Mouse (Mus musculus) A20 (cell line): ENCODE data around the gene Itgad.

Source experiments
- DNase-seq: peaks from one replicate; pipeline ENCODE4 v3.0.0-alpha.2; 2011; ENCODE audit warnings: low read depth, low spot score

The Itgad gene

GRCm38 (mm10) chr7:128180126-128180525, 25.9 kb downstream of the Itgad start:
- peak; percentile 15 for DNase-seq

GRCm38 (mm10) chr7:128180546-128180945, 26.4 kb downstream of the Itgad start:
- DNase-seq = no peak

DNA sequence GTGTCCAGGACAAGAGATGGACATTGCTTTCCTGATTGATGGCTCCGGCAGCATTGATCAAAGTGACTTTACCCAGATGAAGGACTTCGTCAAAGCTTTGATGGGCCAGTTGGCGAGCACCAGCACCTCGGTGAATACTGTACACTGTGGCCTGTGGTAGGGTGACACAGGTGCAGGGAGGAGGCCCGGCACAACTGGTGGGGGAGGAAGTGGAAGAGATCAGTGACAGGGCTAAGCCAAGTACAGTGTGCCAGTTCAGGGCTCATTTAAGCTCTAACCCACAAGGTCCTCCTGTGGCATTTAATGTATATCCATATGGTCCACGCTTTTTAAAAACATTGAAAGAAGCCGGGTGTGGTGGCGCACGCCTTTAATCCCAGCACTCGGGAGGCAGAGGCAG, 27.5 kb downstream of the Itgad start:
- peak; percentile 30 for DNase-seq

- no peak for DNase-seq
Observed at GRCm38 (mm10) chr7:128201607-128202006, 47.4 kb downstream of the Itgad start.

GRCm38 (mm10) chr7:128203071-128203470, 48.9 kb downstream of the Itgad start:
- DNase-seq = no peak

GRCm38 (mm10) chr7:128204179-128204578, 50.0 kb downstream of the Itgad start:
- DNase-seq = no peak

GRCm38 (mm10) chr7:128205695-128206094, 51.5 kb downstream of the Itgad start:
- DNase-seq = no peak

GRCm38 (mm10) chr7:128206152-128206551, 52.0 kb downstream of the Itgad start, which contains the start of gene Cox6a2:
Gene Cox6a2 (minus strand): TSS chr7:128206387.
- DNase-seq = no peak

DNA sequence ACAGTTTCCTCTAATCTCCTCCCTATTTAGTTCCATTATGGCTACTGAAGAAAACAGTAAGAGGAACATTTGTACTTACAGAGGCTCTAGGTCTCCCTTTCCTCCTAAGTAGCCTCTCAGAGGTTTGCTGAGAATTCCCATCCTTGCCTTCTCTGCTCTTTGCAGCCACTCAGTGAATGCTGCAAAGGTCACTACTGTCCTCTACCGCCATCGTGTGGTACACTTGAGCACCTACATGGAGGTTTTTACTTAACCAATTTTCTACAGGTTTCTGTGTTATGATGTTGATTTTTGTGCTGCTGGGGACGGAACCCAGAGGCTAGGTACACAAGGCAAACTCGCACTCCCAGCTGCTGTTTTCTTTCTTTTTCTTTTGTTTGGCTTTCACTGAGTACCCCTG, 54.0 kb downstream of the Itgad start:
- DNase-seq = peak; percentile 59

DNA sequence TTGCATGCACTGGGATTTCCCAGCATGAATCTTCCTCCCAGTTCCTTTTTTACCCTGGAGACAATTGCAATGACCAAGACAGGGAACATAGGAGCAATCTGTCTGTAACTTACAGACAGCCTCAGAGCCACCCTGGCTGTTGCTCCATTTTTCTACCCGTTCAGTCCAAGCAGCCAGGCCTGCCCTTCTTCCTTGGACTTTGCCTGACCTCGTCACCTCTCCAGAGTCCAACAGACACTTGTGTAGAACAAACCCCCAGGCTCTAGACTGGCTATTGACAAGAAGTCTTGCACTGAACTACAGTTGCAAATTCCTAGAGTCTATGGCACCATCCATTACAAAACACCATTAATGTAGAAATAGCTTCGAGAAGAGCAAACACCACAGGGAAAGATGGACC, 55.6 kb downstream of the Itgad start:
- no peak for DNase-seq

DNA sequence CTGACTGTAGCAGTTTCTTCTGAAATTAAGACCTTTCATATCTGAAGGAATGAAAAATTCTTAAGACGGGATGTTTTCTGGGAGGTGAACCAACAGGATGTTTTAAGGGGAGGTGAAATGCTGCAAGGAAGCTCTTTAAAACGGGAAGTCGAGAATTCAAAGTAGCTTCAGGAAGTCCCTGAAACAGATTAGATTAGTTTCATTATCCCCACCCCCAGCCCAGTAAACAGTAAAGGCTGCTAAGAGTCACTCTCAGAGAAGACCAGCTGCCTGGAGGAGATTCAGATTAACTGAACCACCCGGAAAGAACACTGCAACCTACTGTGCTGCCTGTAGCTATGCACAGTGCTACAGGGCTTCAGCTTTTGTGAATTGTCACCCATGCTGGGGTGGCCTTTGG, 65.8 kb downstream of the Itgad start:
- DNase-seq = no peak

GRCm38 (mm10) chr7:128220936-128221335, 66.8 kb downstream of the Itgad start:
- no peak for DNase-seq

DNA sequence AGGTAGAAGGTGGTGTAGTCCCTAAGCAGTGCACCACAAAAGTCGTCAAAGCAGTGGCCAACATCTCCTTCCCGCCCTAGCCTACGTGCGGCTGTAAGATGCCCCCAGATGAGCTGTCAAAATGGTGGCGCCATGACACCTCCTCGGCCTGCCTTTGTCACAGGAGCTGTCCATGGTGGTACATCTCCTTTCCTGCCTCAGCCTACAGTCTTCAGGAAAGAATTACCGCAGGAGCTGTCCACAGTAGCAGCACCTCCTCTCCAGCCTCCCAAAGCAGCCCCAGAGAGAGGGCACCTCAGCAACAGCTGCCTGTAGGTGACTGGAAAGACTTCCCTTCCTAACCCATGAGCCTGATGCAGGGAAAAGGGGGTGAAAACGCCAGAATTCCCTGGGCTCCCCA, 77.6 kb downstream of the Itgad start:
- DNase-seq = peak; percentile 46

- peak; percentile 61 for DNase-seq
Observed at GRCm38 (mm10) chr7:128234796-128235195, 80.6 kb downstream of the Itgad start.

GRCm38 (mm10) chr7:128235481-128235880, 81.3 kb downstream of the Itgad start:
- no peak for DNase-seq

- no peak for DNase-seq
Observed at GRCm38 (mm10) chr7:128236426-128236825, 82.2 kb downstream of the Itgad start.

GRCm38 (mm10) chr7:128236856-128237592, 82.8 kb downstream of the Itgad start, which contains the start of gene Armc5:
Gene Armc5 (plus strand): TSS chr7:128237342.
- peak; percentile 85 for DNase-seq

DNA sequence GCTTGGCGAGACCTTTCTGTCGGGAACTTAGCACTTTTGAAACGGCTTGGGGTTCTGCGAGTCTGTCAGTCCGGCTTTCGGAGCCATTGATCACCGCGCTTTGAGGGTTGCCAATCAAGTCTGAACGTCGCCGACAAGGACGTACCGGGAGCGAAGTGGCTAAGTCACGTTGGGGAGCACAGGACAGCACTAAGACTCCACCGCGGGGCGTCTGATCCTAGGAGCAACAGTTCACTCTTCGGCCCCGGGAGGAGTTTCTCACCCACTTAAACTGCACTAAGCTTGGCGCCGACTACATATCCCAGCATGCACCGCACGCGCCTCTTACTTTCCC, 83.4 kb downstream of the Itgad start:
- no peak for DNase-seq

DNA sequence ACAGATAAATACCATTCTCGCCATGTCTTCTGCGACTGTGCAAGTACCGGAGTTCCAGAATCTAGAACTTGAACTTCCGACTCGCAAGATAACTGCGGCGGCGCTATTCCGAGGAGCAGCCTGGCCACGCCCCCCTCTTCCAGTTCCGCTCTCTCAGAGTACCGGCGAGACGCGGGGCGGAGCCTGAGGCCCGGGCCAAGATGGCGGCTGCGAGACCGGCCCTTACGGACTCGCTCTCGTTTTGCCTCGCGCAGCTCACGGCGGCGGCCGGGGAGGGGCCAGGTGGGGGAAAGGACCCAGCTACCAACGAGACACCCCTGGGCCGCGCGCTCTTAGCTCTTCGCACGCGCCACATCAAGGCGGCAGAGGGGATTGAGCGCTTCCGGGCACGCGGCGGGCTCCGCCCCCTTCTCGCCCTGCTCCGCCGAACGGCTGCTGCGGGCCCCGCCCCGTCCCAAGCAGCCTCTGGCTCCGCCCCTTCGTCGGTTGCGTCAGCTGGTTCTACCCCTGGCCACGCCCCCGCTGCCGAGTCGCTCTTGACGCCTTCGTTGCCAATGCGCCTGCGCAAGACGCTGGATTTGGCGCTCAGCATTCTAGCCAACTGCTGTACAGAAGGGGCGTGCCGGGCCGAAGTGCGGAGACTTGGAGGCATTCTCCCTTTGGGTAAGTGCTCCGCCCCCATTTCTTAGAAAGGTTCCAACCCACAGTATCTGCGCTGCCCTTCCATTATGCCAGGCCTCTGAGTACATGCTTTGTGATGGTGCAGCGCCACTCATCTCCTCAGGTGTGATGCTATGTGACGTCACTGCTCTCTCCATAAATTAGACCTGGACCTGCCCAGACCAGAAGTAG, 84.0 kb downstream of the Itgad start, which contains the start of gene 9130023H24Rik:
Gene 9130023H24Rik, minus strand, starts transcription at position 105 of the 852 bp plus-strand sequence.
- peak; percentile 100 for DNase-seq

DNA sequence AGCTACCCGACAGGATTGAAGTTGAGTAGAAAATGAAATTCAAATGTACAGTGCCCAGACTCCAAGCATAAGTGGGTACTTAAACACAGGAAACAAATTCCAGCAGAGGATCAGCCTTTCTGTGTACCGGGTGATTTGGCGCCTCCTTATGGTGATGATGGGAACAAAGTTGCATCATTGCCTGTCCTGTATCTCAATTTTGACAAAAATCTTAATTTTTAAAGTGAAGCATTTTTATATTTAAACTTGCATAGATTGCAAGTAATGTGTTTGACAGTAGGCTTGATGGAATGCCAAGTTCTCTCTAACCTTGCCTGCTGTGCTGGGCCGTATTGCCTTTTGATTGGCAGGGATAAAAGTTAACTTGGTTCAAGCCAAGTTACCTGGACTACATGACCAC, 84.8 kb downstream of the Itgad start:
- peak; percentile 72 for DNase-seq

DNA sequence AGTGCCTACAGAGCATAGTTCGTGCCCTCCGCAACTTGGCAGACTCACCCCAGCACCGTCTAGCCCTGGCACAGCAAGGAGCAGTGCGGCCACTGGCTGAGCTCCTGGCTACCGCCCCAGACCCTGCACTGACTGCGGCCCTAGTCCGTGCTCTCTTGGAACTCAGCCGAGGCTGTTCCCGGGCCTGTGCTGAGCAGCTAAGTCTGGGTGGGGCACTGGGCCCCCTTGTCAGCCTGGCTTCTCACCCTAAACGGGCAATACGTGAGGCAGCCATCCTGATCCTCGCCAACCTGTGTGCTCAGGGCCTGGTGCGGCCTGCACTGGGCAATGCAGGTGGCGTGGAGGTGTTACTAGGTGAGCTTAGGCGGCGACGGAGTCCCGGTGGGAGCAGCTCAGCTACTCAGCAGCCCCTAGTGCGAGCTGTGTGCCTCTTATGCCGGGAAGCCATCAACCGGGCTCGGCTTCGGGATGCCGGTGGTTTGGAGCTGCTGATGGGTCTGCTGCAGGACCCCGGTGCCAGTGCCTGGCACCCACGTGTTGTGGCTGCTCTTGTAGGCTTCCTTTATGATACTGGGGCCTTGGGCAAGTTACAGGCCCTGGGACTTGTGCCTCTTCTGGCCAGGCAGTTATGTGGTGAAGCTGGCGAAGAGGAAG, 86.1 kb downstream of the Itgad start:
- no peak for DNase-seq

DNA sequence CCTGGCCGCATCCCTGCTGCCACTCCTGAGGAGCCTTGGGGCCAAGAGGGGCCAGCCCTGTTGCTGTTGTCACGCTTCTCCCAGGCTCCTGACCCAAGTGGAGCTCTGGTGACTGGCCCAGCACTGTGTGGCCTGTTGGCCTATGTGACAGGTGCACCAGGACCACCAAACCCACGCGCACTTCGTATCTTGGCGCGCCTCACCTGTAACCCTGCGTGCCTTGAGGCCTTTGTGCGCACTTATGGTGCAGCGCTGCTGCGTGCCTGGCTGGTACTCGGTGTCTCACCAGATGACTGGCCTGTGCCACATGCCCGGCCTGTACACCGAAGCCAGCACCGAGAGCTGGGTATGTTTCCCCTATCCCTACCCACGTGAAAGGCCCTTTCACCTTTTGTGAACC, 88.2 kb downstream of the Itgad start:
- DNase-seq = no peak
